Mouse (Mus musculus) liver, adult 2 months (tissue): ENCODE results near the gene Crybg1.

Experiments used
- CTCF ChIP-seq: fragments of 200-500 bp; IDR thresholded peaks from 2 replicates; pipeline ENCODE4 v1.5.1; 2011; ENCODE audit warnings: low read depth, low read length, control low read depth
- POLR2A ChIP-seq: fragments of 200-500 bp; IDR thresholded peaks from 2 replicates; pipeline ENCODE4 v1.6.1; 2011; ENCODE audit warnings: low read length, control low read depth; ENCODE audit not compliant: insufficient read depth; ENCODE audit errors: extremely low read depth

- TF ChIP-seq POLR2A: no peak
- TF ChIP-seq CTCF: no peak
Measured at GRCm38 (mm10) chr10:44080351-44080750, 68.3 kb downstream of the Crybg1 start.
